Mouse (Mus musculus) megakaryocyte-erythroid progenitor cell, adult 5-6 weeks (primary cell): ENCODE measurements around the gene Slc16a5. TPM values are rescaled to one million over a fixed set of nuclear protein-coding genes. Genes with fewer than 3 reads are reported as not detected.

ENCODE experiments used
- ATAC-seq: replicated peaks from 2 replicates; pipeline ENCODE4 v1.8.0; 2016; ENCODE audit warnings: mild to moderate bottlenecking, inconsistent platforms; ENCODE audit not compliant: severe bottlenecking, poor library complexity, low FRiP score, low TSS enrichment
- total RNA-seq, 2 experiments: library from RNA; stranded (forward) in 1 of 2; stranded (reverse) in 1 of 2; fragments of 200-1000, 215-1000 nt in 1 of 2; fragments of >200 nt in 1 of 2; fragmentation: Nextera tagmentation in 1 of 2; gene quantifications; 2 replicates each; pipeline ENCODE4 v1.2.3; 2014 to 2017

Slc16a5 gene
- total RNA-seq, 2 experiments from 2014 or later: not detected

DNA sequence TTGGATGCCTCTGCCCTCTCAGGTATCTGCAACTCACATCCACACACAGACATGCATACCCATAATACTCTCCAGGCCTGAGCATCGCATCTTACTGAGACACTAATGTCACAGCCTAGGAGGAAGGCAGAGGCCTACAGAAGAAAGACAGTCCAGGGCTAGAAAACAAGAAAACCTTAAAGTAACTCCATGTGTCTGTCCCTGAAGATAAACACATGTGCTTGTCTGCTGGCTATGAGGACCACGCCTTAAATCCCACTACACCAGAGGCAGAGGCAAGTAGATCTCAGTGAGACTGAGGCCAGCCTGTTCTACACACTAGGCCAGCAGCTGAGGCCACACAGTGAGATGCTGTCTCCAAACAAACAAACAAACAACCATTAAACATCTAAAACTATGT, 48.8 kb downstream of the Slc16a5 start:
- peak; percentile 56 for ATAC-seq

DNA sequence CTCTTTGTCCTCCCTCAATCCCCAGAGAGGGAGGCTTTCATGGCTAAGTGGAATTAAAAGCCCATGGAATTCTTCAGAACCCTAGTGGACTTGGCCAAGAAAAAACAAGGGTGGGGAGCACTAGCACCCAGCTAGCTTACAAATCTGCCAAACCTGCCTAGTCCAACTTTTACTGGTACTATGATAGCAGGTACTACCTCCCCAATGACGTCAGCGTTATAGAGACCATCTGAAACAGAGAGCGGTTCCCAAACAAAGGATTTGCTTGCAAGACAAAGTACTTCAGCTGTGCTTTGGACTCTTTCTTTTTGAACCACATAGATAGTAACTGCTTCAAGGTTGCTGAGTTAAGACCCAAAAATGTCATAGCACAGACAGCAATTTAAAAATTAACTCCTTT, 49.7 kb downstream of the Slc16a5 start:
- ATAC-seq: no peak

DNA sequence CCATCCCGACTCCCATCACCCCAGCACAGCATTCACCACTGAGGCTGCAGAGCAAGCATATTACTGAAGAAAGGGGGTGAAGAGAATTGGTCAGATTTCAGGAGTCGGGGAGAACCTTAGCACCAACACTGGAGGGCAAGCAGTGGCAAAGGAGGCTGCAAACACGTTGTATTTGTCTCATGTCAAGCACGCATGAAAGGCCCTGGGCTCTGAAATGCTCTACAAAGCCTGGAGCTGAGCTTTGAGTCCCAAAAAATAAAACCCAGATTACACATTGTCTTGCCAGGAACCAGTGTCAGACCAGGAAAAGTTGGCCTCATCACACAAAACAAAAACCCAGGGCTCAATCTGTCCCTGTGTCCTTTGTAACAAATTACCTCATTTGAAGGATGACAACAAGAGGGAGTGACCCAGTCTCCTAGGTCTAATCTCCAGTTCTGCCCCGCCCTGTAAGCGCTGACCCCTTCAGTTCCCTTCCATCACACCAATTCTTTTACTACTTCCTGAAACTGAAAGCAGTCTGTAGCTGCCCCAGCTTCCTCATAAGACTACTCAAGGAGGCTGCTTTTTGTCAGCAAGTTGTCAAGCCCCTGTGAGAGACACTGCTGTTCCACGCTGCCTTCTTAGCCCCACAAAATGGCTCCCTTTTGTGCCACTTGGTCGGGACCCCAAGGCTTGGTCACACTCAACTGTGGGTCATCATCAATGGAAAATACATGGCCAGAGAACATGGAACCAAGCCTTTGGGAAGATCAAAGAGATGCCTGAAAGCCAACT, 50.3 kb downstream of the Slc16a5 start:
- ATAC-seq: no peak

DNA sequence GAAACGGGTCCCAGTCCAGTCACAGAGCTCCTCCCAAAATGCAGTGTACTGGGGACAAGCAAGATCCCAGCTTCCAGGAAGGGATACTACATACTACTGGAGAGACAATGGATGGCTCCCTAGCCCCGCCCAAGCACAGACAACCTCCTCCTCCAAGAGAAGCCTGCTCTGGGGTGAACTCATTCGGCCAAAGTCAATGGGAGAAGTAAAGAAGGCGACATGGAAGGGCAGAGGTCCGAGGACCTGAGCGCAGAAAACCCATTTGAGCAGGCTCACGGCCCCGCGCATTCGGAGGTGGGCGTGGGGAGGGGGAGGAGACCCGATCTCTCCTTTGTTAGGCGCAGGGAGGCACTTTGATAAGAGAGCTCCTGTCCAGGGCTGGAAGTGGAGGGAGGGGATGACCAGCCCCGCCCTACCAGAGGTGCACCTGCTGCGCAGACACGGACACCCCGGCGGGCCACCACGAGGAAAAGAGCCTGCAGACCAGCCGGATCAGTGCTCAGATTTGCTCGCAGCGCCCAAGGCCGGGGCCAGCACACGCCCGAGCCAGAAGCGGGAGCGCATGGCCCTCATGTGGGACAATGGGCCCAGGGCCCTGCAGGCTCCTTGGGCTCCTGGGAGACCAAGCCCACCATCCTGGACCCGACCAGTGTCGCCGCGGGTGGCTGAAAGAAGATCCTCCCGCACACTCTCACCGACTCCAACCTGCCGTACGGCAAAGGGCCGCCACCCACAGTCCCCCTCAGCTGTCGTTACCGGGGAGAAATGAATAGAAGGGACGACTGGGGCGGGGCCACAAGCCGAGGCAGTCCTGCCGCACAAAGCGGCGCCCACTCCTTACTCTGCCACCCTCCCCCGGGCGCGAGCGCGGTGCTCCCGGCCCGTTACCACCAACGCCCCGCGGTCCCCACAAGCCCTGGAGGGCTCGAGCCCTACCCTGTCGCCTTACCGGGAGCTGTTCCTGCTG, 51.3 kb downstream of the Slc16a5 start:
- ATAC-seq: peak; percentile 37

DNA sequence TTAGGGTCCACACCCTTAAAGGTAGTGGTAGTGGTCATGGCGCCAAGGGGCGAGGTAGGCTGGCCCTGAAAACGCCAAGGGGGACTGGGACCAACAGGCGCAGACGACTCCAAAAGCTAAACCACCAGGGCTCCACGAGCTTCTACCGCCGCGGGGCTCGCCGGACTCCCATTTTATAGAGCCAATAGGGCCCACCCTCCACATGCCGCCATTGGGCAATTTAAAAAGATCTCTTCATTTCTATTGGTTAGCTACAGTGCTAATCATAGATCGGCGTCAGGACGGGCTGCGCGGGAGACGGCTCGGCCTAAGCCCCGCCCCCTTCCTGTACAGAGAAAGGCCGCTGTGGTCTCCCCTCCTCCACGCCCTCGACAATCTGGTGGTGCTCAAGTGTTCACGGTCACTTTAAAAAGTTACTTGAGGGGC, 52.0 kb downstream of the Slc16a5 start, which contains the start of gene Jpt1:
Gene Jpt1, minus strand, starts transcription at position 150 of the 426 bp plus-strand sequence.
- peak; percentile 83 for ATAC-seq

DNA sequence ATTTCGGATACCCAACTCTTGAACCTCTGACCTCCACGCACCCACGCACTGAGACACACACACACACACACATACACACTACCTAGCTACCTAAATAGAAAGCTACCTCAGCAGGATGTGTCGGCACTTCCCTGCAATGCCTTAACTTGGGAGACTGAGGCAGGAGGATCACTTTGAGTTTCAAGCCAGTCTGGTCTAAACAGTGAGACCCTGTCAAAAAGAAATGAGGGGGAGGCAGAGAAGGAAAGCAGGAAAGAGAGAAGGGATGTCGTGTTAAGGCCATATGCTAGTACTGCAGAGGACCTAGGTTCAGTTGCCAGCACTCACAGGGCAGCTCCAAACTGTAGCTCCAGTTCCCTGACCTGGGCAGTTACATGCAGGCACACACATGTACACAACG, 52.7 kb downstream of the Slc16a5 start:
- ATAC-seq: no peak

DNA sequence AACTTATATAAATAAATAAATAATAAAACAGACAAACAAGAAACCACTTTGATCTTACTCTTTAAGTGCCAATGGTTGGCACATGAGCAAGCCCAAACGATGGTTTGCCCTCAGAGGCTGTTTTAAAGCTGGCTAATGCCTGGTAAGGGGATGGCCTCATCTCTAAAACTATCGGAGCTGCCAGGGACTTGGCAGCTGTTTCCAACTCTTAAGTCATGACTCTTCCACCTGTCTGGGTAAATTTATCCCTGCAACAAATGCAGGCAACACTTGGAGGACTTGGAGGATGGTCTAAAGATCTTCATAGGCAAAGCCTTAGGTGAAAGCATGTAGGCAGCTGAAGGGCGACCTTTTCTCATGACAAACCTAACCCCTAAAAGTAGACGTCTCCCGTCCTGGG, 54.7 kb downstream of the Slc16a5 start:
- no peak for ATAC-seq

DNA sequence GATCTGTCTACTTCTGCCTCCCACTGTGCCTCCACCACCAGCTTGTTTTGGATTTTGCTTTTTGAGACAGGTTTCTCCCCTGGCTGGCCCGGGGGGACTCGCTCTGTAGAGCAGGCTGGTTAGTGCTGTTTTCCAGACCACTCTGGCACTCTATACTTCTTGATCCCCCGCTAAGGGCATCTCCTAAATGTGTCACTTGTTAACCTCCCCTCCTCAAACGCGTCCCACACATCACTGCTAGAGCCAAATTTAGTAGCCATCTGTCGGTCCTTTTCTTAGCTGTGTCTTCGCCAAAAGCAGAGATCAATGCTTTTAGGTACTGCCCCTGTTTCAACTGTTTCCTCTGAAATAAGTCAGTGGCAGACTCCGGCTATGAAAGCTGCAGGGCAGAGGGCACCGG, 56.4 kb downstream of the Slc16a5 start:
- ATAC-seq: no peak

DNA sequence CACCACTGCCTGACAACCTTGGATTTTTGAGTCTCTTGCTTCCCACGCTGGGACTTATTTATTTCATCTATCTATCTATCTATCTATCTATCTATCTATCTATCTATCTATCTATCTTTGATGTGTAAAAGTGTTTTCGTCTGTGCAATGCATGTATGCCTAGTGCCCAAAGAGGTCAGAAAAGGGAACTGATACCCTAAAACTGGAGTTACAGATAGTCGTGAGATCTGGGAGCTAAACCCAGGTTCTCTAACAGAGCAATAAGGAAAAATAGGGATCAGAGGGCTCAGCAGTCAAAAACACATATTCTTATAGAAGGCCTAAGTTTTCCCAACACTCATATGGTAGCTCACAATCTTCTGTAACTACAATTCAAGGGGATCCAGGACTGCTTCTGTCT, 57.3 kb downstream of the Slc16a5 start:
- ATAC-seq: no peak

DNA sequence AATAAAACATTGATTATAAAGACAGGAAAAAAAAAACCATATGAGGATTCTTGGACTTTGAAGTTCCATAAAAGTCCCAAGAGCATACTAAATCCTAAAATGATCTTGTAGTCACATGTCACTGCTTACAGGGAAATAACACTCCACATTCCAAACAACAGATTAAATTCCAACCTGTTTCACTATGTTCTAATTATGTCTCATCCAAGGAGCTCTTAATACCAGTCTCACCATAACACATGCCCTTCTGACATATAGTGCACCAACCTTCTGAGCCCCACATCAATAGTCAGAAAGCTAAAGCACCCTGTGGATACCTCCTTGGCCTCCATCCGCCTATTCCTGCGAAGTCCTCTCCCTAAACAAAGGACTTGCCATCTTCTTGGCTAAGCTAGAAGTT, 57.9 kb downstream of the Slc16a5 start:
- ATAC-seq: no peak

DNA sequence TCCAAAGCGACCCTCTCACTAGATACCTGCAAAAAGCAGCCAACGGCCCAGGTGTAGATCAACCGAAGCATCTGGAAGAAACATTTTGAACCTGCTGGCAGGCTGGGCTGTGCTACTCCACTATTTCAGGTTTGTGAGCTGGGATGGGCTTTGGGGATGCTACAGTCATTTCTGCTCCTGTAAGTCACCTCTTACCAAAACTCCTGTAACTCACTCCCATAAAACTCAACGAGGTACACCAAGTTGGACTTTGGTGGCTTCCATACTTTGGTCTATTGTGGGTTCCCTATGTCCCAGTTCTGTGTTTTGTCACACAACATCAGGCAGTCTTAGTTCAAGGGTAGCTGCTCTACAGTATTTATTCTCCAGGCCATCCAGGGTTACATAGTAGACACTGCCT, 58.8 kb downstream of the Slc16a5 start:
- ATAC-seq: no peak

DNA sequence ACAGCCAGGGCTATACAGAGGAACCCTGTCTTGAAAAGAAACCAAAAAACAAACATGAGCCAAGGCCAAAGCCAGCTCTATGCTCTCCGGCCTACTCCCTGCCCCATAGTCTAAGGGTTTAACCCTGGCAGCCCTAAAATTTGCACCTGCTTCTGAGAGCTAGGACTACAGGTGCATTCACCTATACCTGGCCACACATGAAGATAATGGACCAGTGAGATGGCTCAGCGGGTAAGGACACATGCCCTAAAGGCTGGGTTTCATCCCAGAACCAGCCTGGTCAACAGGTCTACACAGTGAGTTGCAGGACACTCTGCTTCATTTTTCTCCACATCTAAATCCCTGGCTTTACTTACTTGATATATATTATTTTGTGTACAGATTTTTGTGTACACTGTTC, 60.0 kb downstream of the Slc16a5 start:
- ATAC-seq: no peak

DNA sequence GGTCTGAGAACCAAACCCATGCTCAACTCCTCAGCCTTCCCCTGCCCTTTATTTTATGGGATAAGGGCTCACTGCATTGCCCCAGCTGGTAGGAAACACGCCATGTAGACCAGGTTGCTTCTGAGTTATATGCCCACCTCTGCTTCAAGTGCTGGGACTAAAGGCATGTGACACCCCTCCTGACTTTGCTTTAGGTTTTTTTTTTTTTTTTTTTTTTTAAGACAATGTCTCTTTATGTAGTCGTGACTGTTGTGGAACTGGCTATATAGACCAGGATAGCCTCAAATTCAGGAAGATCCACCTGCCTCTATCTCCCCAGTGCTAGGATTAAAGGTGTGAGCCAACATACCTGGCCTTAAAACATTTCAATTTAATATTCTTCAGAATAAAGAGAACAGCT, 60.4 kb downstream of the Slc16a5 start:
- no peak for ATAC-seq

Other genes starting within 250 kb of the Slc16a5 start
- gene Grin2c, start 195.2 kb upstream of the Slc16a5 start, total RNA-seq (2014; fragmentation: Nextera tagmentation): not detected in 2 replicates
- gene Grin2c, start 195.2 kb upstream of the Slc16a5 start, total RNA-seq (2017): not detected in 2 replicates
- gene Fdxr, start 185.4 kb upstream of the Slc16a5 start, total RNA-seq (2014; fragmentation: Nextera tagmentation): 17.0 and 18.6 TPM in 2 replicates
- gene Fdxr, start 185.4 kb upstream of the Slc16a5 start, total RNA-seq (2017): 5.9 and 20.8 TPM in 2 replicates
- gene Fads6, start 164.8 kb upstream of the Slc16a5 start, total RNA-seq (2014; fragmentation: Nextera tagmentation): 0.17 TPM in 1 of 2 replicates, not detected in the other
- gene Fads6, start 164.8 kb upstream of the Slc16a5 start, total RNA-seq (2017): 0.38 TPM in 1 of 2 replicates, not detected in the other
- not detected in 2 replicates for gene Otop2, start 155.3 kb upstream of the Slc16a5 start, total RNA-seq (2014; fragmentation: Nextera tagmentation)
- gene Otop2, start 155.3 kb upstream of the Slc16a5 start, total RNA-seq (2017): not detected in 2 replicates
- not detected in 2 replicates for gene Ush1g, start 140.4 kb upstream of the Slc16a5 start, total RNA-seq (2014; fragmentation: Nextera tagmentation)
- gene Ush1g, start 140.4 kb upstream of the Slc16a5 start, total RNA-seq (2017): not detected in 2 replicates
- not detected in 2 replicates for gene Otop3, start 127.7 kb upstream of the Slc16a5 start, total RNA-seq (2014; fragmentation: Nextera tagmentation)
- not detected in 2 replicates for gene Otop3, start 127.7 kb upstream of the Slc16a5 start, total RNA-seq (2017)
- gene Hid1, start 94.7 kb upstream of the Slc16a5 start, total RNA-seq (2014; fragmentation: Nextera tagmentation): 0.17 TPM in 1 of 2 replicates, not detected in the other
- gene Hid1, start 94.7 kb upstream of the Slc16a5 start, total RNA-seq (2017): not detected in 2 replicates
- gene Cdr2l, start 80.6 kb upstream of the Slc16a5 start, total RNA-seq (2014; fragmentation: Nextera tagmentation): not detected in 2 replicates
- gene Cdr2l, start 80.6 kb upstream of the Slc16a5 start, total RNA-seq (2017): 0.38 TPM in 1 of 2 replicates, not detected in the other
- gene Mrpl58, start 58.7 kb upstream of the Slc16a5 start, total RNA-seq (2014; fragmentation: Nextera tagmentation): 81.8 and 92.4 TPM in 2 replicates
- gene Mrpl58, start 58.7 kb upstream of the Slc16a5 start, total RNA-seq (2017): 56.9 and 64.4 TPM in 2 replicates
- gene Atp5h, start 42.5 kb upstream of the Slc16a5 start, total RNA-seq (2014; fragmentation: Nextera tagmentation): 864 and 908 TPM in 2 replicates
- 793 and 990 TPM in 2 replicates for gene Atp5h, start 42.5 kb upstream of the Slc16a5 start, total RNA-seq (2017)
- 17.4 and 18.4 TPM in 2 replicates for gene Kctd2, start 42.3 kb upstream of the Slc16a5 start, total RNA-seq (2014; fragmentation: Nextera tagmentation)
- 10.9 and 13.0 TPM in 2 replicates for gene Kctd2, start 42.3 kb upstream of the Slc16a5 start, total RNA-seq (2017)
- gene Trim80, start 21.9 kb upstream of the Slc16a5 start, total RNA-seq (2014; fragmentation: Nextera tagmentation): not detected in 2 replicates
- not detected in 2 replicates for gene Trim80, start 21.9 kb upstream of the Slc16a5 start, total RNA-seq (2017)
- gene Armc7, start 13.2 kb downstream of the Slc16a5 start, total RNA-seq (2014; fragmentation: Nextera tagmentation): 4.2 and 10.1 TPM in 2 replicates
- gene Armc7, start 13.2 kb downstream of the Slc16a5 start, total RNA-seq (2017): 8.3 and 8.7 TPM in 2 replicates
- 81.6 and 117 TPM in 2 replicates for gene Nt5c, start 29.4 kb downstream of the Slc16a5 start, total RNA-seq (2014; fragmentation: Nextera tagmentation)
- gene Nt5c, start 29.4 kb downstream of the Slc16a5 start, total RNA-seq (2017): 79.8 and 101 TPM in 2 replicates
- gene Jpt1, start 51.9 kb downstream of the Slc16a5 start, total RNA-seq (2014; fragmentation: Nextera tagmentation): 167 and 191 TPM in 2 replicates
- 122 and 142 TPM in 2 replicates for gene Jpt1, start 51.9 kb downstream of the Slc16a5 start, total RNA-seq (2017)
- gene Sumo2, start 73.8 kb downstream of the Slc16a5 start, total RNA-seq (2014; fragmentation: Nextera tagmentation): 541 and 596 TPM in 2 replicates
- gene Sumo2, start 73.8 kb downstream of the Slc16a5 start, total RNA-seq (2017): 518 and 674 TPM in 2 replicates
- gene Nup85, start 102.0 kb downstream of the Slc16a5 start, total RNA-seq (2014; fragmentation: Nextera tagmentation): 256 and 306 TPM in 2 replicates
- 179 and 228 TPM in 2 replicates for gene Nup85, start 102.0 kb downstream of the Slc16a5 start, total RNA-seq (2017)
- 55.7 and 76.8 TPM in 2 replicates for gene Mrps7, start 141.5 kb downstream of the Slc16a5 start, total RNA-seq (2014; fragmentation: Nextera tagmentation)
- 40.5 and 67.1 TPM in 2 replicates for gene Mrps7, start 141.5 kb downstream of the Slc16a5 start, total RNA-seq (2017)
- gene Gga3, start 141.6 kb downstream of the Slc16a5 start, total RNA-seq (2014; fragmentation: Nextera tagmentation): 53.5 and 69.9 TPM in 2 replicates
- gene Gga3, start 141.6 kb downstream of the Slc16a5 start, total RNA-seq (2017): 21.6 and 67.6 TPM in 2 replicates
- gene Mif4gd, start 150.5 kb downstream of the Slc16a5 start, total RNA-seq (2014; fragmentation: Nextera tagmentation): 54.6 and 55.4 TPM in 2 replicates
- 29.3 and 45.4 TPM in 2 replicates for gene Mif4gd, start 150.5 kb downstream of the Slc16a5 start, total RNA-seq (2017)
- gene Slc25a19, start 165.8 kb downstream of the Slc16a5 start, total RNA-seq (2014; fragmentation: Nextera tagmentation): 20.5 and 32.1 TPM in 2 replicates
- gene Slc25a19, start 165.8 kb downstream of the Slc16a5 start, total RNA-seq (2017): 14.2 and 19.6 TPM in 2 replicates
- gene Grb2, start 246.1 kb downstream of the Slc16a5 start, total RNA-seq (2014; fragmentation: Nextera tagmentation): 70.1 and 74.4 TPM in 2 replicates
- gene Grb2, start 246.1 kb downstream of the Slc16a5 start, total RNA-seq (2017): 40.7 and 73.1 TPM in 2 replicates